Mouse (Mus musculus) frontal cortex, postnatal 14 days (tissue): ENCODE measurements around the gene Metap2.

Source experiments
- DNase-seq, 2 experiments: peaks; one replicate each; pipeline ENCODE4 v3.0.0; 2022; ENCODE audit warnings: low spot score in 2 of 2

Gene Metap2

GRCm38 (mm10) chr10:93897043-93897646 is at the start of gene Metap2:
Metap2 (minus strand) TSS chr10:93897093.
- no peak for DNase-seq

DNA sequence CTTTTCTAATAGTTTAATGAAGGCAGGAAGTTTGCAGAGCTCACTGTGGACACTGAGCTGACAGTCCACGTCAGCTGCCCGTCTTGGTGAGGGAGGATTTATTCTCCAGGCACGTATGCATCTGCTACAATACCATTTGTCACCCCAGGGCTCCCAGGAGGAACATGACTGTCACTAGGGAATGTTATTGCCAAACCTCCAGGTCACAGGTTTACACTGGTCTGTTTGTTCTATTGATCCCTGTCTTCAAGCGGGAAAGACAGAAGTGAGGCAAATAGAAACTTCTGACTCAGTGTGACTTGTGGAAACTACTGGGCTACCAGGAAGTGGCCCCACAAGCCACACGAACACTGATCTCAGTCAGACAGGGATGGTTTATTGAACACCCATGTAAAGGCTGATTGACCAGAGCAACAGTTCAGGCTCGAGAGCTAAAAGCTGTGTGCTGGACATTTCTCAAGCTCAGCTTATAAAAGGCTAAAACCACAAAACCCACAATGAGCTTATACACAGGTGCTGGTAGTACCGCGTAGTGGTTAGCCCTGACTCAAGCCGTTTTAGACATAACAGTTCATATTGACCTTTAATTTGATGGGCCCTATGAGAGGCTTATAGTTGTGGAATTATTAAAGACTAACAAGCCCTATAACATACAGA is 49.1 kb upstream of the Metap2 start:
- no peak for DNase-seq

DNA sequence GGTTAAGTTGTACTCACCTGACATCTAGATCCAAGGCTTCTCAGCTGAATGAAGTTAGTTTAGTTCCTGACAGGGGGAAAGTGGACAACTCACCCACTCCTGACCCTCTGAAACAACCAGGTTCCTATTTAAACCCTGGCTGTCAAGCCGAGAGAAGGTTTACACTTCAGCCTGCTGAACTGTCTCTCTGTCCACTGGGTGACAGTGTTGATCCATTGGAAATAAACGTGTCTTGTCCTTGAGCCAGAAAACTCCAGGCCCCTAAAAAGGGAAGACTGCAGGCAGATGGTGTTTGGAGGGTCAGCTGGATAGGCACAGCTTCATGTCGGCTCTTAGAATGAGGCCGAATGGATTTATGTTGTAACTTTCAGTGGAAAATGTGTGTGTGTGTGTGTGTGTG is 48.5 kb upstream of the Metap2 start:
- DNase-seq = no peak

DNA sequence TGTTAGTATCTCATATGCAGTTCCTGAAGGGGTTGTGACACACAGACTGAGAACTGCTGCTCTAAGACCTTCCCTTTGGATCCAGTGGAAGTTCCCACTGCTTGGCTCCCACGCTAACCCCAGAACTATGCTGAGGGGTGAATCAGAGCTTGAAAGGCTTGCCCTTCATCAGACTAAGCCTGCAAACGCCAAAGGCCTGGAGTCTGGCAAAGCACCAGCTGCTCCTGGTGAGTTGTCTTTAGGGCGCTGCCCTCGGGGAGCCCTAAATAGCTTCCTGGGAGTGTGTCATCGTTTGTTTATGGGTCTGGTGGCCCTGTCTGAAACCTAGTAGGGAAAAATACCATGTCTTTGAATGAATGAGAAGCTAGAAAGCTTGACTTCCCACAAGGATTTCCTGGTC is 47.3 kb upstream of the Metap2 start:
- DNase-seq = no peak

GRCm38 (mm10) chr10:93940279-93940678 is 43.4 kb upstream of the Metap2 start:
- DNase-seq = no peak

DNA sequence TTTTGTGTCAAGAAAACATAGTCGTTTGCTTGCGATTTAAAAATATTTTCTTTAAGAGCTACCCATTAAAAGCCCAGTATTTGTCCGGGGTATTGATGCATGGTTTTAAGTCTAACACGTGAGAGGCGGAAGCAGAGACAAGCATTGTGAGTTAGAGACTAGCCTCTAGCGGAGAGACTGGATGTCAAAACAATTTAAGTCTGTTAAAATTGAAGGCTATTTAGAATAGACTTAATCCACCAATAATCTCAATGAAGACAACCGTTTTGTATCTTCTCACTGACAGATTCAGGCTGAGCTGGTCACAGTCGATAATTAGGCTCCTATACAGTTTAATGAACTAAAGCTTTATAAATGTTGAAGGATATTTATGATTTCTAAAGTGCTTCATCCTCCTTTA is 42.8 kb upstream of the Metap2 start:
- no peak for DNase-seq

DNA sequence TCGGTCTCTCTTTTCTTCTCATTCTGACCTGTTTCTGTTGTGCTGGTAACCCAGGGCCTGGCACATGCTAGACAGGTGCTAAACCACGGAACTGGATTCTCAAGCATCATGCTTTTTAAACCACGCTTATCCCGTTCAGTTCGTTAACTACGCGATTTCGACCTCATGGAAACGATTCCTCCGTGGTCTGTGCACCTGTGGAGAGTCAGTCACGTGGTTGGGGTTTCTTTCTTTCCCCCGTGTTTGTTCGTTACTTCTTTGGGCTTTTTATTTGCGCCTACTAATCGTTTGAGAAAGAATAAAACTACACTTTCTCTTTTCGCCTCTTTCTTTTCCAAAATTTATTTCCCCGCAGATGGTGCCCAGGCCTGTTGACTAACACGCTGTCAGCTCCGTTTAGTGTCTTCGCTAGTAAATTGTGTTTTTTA is 42.0 kb upstream of the Metap2 start:
- DNase-seq = no peak

- DNase-seq = no peak
Observed at GRCm38 (mm10) chr10:93933980-93934379, 37.1 kb upstream of the Metap2 start.

DNA sequence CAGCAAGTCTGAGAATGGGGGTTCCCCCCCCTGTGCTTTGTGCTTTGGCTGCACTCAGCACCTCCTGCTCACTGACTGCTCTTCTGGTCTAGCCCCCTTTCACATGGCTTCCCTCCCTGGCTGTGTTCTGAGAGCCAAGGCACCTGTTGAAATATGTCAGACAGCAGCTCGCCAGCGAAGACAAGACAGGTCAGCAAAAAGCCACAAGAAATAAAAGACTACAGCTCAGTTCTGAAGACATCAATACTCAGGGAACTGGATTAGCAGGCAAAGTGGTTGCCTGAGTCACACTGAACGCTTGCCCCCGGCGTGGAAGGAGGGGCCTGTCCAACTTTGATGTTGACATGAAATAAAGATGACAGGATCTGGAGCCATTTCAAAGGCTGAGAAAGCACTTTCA is 36.0 kb upstream of the Metap2 start:
- no peak for DNase-seq

GRCm38 (mm10) chr10:93932020-93932419 is 35.1 kb upstream of the Metap2 start:
- DNase-seq = no peak

DNA sequence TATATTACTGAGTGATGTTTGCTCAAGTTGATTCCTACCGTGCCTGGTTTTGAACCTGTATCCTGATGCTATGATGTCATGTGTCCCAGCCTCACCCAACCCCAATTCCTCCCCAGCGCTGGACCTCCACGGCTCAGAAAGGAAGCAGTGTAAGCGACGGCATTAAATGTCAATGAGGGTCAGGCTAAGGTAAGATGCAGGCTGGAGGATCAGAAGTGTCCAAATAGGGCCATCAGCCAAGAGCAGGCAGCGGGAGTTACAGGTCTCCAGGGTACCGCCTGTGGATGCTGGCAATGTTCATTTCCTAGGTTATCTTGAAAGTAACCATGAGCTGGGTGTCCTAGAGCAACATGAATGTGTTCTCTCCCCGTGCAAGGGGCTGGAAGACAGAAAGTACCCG is 34.5 kb upstream of the Metap2 start:
- no peak for DNase-seq

DNA sequence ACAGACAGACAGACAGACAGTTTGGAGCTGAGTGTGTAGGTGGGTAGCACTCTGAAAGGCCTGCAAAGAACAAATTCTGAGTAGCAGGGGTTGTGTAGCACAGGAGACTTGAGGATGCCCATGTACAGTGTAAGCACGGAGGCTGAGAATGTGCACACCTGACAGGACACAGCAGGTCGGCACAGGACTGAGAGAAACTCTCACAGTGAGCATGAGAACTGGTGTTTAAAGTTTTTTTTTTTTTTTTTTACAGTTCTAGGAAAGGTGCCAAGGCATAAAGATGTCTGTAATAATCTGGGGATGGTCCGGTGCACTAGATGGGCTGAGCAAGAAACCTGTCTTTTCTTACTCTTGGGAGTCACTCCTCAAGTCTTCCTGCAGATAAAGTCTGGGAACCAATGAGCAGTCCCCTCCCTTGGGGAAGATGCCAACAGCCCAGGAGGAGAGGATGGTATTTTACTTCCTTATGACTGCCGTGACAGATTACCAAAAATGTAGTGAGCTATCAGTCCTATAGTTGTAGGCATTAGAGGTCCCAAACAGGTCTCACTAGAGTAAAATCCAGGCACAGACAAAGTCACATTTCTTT is 33.4 kb upstream of the Metap2 start:
- DNase-seq = no peak

DNA sequence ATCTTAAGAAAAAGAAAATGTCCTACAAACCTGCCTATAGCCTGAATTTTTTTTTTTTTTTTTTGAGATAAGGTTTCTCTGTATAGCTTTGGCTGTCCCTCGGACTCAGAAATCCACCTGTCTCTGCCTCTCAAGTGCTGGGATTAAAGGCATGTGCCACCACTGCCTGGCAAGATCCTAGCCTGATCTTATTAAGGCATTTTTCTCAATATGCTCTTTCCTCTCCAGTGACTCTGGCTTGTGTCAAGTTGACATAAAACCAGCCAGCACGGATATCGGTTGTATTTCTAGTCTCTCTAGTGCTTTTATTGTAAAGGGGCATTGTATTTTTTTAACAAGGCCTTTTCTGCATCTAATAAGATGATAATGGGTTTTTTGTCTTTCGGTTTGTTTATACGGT is 27.8 kb upstream of the Metap2 start:
- DNase-seq = no peak

DNA sequence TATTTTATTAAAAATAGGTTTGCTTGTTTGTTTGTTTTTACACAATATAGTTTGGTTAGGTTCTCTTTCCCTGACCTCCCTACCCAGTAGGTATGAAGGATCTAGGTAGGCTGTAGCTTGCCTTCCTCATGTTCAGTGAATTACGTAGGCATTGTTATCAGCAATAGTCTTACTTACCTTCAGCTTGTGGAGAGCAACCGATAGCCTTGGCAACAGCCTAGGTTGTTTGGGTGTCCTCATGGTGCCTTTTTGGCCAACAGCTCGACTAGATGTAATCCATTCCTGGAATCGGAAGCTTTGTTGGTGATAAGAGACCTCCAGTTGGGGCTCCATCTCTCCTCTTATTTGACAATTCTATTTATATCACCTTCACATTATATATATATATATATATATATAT is 24.3 kb upstream of the Metap2 start:
- DNase-seq = no peak

DNA sequence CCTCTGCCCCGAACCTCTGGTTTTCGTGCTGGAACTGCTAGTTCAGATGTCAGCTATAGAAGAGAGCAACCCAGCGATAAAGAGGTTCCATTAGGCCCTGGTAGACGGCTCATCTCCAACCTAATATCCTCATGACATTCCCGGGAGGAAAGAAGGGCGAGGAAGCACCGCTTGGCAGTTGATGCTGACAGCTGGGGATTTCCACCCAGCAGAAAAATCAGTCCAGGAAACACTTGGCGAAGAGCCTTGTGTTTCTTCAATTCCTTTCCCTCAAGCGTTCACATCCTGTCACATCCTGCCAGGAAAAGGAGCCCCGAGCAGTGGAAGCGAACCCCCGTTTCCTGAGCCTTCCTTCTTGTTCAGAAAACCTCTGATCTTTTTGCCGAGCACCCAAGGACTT is 22.3 kb upstream of the Metap2 start:
- DNase-seq = peak in 1 of 2 experiments; percentile 6

- no peak for DNase-seq
Observed at GRCm38 (mm10) chr10:93918701-93919100, 21.8 kb upstream of the Metap2 start.

GRCm38 (mm10) chr10:93918087-93918486 is 21.2 kb upstream of the Metap2 start:
- no peak for DNase-seq

GRCm38 (mm10) chr10:93916778-93917177 is 19.9 kb upstream of the Metap2 start:
- no peak for DNase-seq

DNA sequence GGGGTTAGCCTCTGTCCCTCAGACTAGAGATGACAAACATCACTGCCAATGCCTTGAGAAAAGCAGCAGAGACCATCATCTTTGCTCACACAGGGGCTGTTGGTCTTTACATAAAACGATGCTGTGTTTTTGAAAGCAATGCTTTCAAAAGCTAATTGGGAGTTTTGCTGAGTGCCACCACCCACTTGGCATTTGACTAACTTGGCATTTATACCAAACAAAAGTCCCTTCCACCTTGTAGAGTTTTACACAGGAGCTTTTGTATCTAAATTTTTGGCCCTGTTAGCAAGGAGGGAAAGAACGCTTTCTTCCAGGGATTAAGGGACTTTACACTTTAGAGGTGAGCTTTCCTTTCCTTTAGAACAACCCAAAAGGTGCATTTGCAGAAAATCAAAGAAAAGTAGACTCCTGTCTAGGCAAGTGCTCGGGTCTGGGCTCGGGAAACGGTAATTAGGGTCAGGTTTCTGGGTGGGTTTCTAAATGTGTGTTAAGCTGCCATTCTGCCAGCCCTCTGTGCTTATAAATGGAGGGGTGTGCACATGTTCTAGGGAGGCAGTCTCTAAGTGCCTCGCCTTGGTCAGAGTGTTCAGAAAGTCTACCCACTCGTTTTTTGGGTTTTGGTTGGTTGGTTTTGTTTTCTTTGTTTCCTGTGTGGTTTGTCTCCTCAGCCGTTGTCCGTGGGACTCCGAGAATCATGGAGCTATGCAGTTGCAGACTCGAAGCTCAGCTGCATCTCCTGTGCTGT is 18.8 kb upstream of the Metap2 start:
- no peak for DNase-seq

DNA sequence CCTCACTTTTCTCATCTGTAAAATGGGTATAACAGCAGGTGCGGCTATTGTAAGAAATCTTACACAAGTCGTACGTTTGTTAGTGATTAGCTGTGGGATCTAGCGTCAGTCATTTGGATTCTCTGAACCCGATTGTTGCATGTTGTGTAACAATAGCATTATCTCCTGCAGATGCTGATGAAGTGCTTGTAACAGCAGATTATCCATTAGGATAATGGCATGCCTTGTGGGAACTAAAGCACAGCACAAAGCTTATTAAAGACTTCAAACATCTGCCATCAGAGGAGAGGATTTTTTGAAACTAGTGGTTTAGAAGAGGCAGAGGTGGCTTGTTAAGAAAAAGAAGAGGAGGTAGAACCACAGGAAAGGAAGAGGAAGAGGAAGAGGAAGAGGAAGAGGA is 16.6 kb upstream of the Metap2 start:
- no peak for DNase-seq

GRCm38 (mm10) chr10:93912917-93913316 is 16.0 kb upstream of the Metap2 start:
- no peak for DNase-seq

DNA sequence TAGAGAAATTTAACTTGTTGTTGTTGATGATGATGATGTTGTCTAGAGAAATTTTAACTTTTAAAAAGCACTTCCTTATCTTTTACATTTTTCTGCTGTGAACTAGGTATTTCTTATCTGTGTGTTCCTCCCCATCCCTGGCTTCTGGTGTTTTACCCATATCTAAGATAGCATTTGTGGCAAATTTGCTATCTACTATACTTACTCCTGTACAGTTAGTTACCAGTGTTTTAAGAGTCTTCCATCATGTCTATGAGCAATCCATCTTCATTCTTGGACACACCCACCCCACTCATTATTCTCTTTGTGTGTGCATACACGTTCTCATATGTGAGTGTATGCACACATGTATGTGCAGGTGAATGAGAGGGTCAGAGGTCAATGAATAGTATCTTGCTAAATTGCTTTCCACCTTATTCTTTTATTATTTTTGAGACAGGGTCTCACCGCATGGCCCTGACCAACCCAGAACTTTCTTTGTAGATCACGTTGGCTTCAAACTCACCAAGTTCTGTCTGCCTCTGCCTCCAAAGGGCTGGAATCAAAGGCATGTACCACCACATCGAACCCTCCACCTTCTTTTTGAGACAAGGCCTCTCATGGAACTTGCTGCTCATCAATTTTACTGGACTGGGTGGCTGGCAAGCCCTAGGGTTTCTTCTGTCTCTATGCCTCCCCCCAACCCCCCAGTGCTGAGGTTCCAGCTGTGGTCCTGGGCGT is 15.4 kb upstream of the Metap2 start:
- no peak for DNase-seq
